Mouse (Mus musculus) T-cell, adult 2 months (primary cell): ENCODE data around the gene Skap1.

Experiments used
- DNase-seq: peaks from one replicate; pipeline ENCODE4 v3.0.0; 2022; ENCODE audit warnings: low spot score

The Skap1 gene

GRCm38 (mm10) chr11:96624436-96624835 is 160.0 kb downstream of the Skap1 start:
- DNase-seq = no peak

DNA sequence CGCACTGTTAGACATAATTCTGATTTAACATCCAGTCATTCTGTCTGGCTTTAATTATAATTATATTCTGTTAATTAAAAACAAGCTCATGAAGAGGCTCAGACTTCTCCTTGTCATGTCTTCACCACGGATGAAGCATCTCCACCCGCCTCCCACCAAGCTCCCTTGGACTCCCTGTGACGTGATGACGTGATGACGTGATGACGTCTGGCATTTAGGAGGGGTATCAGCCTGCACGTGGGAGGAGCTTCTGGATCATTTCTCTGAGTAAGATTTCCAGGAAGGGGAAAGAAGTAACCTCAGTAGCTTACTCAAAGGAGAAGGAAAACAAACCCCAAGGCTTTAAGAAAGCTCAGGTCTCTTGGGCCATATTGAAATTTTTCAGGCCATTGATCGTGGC is 165.4 kb downstream of the Skap1 start:
- no peak for DNase-seq

DNA sequence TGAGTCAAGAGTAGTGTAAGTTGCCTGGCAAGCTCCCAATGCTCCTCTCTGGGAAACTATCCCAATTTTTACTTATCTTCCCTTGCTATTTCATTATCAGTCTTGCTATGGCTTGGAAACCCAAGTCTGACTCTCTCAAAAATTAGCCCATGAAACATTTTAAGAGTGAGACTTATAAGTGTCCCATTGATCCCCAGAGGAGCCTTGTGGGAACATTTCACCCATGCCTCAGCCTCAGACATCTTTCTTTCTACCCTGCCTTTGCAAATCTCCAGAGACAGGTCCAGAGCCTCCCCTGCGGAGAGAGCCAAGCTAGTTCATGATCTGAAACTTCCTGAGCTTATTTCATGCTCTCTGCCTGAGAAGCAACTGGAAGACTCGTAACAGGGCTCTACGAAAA is 167.1 kb downstream of the Skap1 start:
- no peak for DNase-seq

DNA sequence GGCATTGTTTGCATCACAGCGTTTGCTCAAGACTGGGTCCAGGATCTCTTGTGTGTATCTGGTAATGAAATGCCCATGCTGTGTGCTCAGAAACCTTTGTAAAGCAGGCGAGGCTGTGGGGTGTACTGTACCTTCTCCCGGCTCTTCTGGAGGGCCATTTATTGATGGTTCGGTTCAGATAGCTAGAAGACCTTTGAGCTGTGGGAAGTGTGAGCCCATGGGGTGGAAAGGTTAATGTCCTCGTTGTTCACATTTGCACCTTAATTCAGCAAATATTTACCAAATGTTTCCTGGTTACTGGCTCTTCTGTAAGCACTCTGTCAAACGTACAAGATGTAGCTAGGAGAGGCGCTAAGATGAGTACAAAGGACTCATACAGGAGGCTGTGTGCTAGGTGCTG is 173.5 kb downstream of the Skap1 start:
- no peak for DNase-seq

DNA sequence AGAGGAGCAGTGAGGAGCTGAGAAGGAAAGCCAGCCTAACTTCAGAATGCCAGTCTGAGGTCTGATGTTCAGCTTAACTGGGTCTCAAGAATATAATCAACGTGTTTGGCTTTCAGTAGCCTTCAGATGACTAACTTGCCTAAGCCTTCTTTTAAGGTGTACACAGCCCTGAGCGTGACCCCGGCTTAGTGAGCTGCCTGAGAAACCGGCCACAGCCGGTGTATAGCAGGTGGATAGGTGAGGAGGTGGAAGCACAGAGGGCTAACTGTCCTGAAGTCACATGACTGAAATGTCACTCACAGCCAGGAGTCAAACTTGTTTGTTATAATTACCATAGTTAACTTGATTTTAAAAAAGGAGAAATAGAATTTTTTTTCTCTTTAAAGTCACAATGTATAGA is 175.4 kb downstream of the Skap1 start:
- DNase-seq = no peak

GRCm38 (mm10) chr11:96642173-96643140 is 178.1 kb downstream of the Skap1 start:
- DNase-seq = peak; percentile 37

DNA sequence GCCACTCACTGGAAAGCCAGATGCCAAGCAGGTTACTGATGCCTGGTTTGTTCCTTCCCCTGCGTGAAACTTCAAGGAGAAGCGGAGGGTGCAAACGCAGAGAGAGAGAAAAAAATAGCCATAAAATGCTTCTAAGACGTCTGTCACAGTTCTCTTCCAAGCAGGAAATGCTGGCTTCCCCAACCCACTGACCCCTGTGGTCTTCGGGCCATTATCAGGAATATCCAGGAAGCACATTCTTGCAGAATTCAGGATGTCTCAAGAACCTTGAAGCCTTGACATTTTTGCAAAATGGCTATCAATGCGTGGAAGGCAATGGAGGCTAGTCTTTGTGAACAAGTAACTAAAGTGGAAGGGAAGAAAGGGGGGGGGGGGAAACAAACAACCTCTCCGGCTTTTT is 180.6 kb downstream of the Skap1 start:
- no peak for DNase-seq

GRCm38 (mm10) chr11:96645538-96646037 is 181.2 kb downstream of the Skap1 start:
- no peak for DNase-seq

GRCm38 (mm10) chr11:96651848-96652247 is 187.5 kb downstream of the Skap1 start:
- no peak for DNase-seq

DNA sequence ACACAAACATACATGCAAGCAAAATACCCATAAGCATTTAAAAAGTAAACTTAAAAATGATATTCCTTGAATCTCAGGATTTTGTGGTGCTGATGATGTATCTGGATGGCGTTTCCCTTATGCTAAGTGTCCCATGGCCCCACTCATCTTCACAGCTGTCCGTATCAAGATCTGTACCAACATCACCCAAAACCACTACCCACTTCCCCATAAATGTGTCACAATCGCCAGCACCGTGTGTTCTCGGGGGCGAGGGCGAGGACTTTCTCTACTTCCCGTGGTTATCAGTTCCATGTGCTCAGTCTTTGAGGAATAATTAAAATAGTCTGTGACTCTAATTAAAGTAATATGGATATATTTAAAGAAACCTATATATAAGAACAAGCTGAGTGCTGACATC is 189.5 kb downstream of the Skap1 start:
- DNase-seq = no peak

- DNase-seq = no peak
These were observed 194.0 kb downstream of the Skap1 start for GRCm38 (mm10) chr11:96658420-96658819.

DNA sequence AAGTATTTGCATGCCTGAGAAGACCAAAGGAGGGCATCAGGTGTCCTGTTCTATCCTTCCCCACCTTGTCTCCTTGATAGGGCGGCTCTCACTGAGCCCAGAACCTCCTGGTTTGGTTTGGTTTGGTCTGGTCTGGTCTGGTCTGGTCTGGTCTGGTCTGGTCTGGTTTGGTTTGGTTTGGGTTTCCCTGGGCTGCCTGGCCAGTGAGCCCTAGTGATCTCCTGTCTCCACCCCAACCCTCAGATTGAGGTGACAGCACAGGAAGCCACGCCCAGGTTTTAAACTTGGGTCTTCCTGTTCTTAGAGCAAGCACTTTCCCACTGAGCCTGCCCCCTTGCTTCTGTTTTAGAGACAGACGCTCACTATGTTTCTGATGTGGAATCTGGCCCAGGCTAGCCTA is 202.5 kb downstream of the Skap1 start:
- DNase-seq = peak; percentile 78

DNA sequence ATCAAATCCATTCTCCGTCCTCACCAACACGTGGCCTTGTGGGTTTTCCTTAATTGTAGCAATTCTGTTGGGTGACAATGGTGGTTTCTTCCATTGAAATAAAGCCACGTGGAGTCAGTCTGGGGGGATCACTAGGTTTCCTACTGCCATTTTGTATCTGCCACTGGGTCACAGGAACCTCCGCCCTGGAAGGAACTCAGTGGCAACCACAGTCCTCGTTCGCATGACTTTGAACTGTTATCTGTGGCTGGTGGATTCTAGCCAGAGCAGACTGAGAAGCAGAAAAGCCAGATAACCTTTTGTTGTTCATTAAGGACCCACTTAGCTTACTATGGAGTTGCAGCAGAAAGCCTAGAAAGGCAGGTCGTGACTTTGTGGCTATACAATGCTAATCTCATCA is 204.0 kb downstream of the Skap1 start:
- DNase-seq = peak; percentile 39

- DNase-seq = no peak
These were observed 209.4 kb downstream of the Skap1 start for GRCm38 (mm10) chr11:96673792-96674191.

DNA sequence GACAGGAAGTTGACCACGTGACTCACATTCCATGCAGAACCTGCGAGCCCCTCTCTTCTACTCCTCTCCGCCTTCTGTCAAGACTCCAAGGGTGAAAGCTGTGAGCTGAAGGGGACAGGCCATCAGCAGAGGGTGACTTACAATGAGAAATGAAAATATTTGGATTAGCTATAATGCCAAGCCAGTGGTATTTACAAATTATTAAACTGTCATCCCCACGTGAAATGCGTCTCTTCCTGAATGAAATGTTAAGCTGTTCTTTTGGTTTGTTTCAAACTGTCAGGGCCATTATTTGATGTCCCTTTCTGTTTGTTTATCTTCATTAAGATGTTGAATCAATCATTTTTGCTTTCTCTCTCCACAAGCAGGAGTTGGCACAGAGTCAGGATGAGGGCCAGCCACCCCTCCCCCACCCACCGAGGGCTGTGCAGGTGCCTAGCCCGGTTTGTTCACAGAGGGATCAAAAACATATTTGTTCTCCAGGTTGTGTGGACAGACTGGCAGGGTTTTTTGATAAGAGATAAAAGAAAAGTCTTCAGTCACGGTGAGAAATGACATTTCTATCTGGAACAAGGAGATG is 210.5 kb downstream of the Skap1 start:
- DNase-seq = no peak

DNA sequence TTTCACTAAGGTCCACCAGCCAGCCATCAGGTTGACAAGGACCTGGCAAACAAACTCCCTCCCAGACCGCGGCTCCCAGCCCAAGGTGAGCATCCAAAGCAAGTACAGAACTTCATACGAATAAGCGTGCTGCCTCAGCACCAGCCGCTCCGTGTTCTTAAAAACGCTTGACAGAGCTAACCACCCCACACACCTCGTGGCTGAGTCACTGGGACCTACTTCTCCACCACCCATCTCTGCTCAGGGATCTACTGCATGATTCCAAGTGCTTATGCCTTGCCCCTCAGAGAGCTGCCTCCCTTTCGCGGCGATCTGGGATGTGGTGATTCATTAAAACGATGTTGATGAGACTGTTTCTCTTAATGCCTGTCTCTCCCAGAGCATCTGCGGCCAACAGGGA is 213.6 kb downstream of the Skap1 start:
- no peak for DNase-seq

- DNase-seq = no peak
These were observed 214.6 kb downstream of the Skap1 start for GRCm38 (mm10) chr11:96679026-96679425.

DNA sequence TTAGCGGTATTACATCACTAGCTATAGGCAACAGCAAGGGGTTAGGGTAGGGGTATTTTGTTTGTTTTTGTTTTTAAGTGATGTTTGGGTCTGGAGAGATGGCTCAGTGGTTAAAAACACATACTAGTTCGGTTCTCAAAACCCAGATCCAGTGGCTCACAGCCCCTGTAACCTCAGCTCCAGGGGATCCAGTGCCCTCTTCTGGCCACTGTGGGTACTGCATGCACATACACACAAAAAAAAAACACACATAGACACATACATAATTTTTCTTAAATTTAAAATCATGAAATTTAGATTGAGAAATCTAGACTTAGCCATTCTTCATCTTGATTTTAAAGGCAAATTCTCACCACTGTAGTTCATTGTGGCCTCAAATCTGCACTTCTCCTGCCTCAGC is 221.0 kb downstream of the Skap1 start:
- peak; percentile 15 for DNase-seq

GRCm38 (mm10) chr11:96686713-96687280 is 222.4 kb downstream of the Skap1 start:
- no peak for DNase-seq

GRCm38 (mm10) chr11:96692250-96692649 is 227.9 kb downstream of the Skap1 start:
- DNase-seq = no peak

DNA sequence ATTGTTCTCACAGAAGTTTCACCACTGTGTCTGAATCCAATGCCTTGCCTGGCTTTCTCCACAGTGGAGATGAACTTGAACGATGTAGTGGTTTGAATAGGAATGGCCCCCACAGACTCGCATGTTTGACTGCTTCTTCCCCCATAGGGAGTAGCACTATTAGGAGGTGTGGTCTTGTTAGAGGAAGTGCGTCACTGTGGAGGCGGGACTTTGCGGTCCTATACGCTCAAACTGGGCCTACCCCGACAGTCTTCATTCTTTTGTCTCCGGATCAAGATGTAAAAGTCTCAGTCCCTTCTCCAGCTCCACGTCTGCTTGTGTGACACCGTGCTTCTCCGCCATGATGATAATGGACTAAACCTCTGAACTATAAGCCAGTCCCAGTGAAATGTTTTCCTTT is 229.0 kb downstream of the Skap1 start:
- no peak for DNase-seq

GRCm38 (mm10) chr11:96694774-96695173 is 230.4 kb downstream of the Skap1 start:
- no peak for DNase-seq

DNA sequence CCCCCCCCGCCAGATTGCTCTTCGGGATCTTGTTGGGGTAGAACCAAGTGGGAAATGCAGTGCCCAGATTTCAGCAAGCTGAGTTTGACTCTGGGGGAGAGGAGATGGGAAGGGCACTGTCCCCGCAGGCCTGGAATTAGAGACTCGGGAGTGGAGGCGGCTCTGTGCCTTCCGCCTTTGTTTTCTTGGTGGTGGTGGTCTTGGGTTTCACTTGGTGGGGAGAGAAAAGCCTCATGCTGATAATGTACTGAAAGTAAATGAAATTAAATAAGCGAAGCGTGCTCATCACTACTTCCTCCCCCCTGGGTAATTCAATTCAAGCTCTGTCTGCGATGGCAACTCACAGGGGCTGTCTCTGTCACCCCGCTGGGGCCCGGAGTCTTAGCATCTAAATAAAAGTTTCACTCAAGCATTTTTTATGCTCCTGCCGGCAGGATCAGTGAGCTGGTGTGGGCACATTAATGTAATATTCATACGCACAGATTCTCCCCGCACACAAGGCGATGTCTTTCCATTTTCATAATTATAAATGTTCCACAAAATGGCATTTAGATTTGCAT is 231.9 kb downstream of the Skap1 start:
- DNase-seq = no peak
